Mouse (Mus musculus) CH12.LX (cell line): ENCODE data around the gene Gatm. TPM values are rescaled to one million over a fixed set of nuclear protein-coding genes. Genes with fewer than 3 reads are reported as not detected.

ENCODE experiments used
- DNase-seq: peaks from one replicate; pipeline ENCODE4 v3.0.0-alpha.2; 2013; ENCODE audit errors: extremely low read depth
- H3K27ac ChIP-seq: 2 replicates; pipeline ENCODE4 v1.5.1; 2012; ENCODE audit warnings: low read depth, mild to moderate bottlenecking, control low read depth, moderate library complexity; ENCODE audit not compliant: insufficient read depth
- H3K27me3 ChIP-seq: replicated peaks from 2 replicates; pipeline ENCODE3; 2012; ENCODE audit warnings: inconsistent platforms
- H3K36me3 ChIP-seq, 2 experiments: replicated peaks in 1 of 2; 2 replicates each; pipeline versions ENCODE3 to v1.6.1; 2012; ENCODE audit warnings: inconsistent platforms in 1 of 2, low read length in 1 of 2, mild to moderate bottlenecking in 1 of 2, mixed read lengths in 1 of 2, moderate library complexity in 1 of 2; ENCODE audit not compliant: control insufficient read depth in 1 of 2, insufficient read depth in 1 of 2
- H3K4me1 ChIP-seq, 2 experiments: 2 replicates each; pipeline ENCODE4 v1.6.1; 2012; ENCODE audit warnings: inconsistent platforms in 1 of 2, moderate library complexity in 1 of 2; ENCODE audit not compliant: insufficient read depth in 2 of 2, control insufficient read depth in 1 of 2
- H3K4me2 ChIP-seq: 2 replicates; pipeline ENCODE4 v1.6.1; 2012; ENCODE audit warnings: low read depth, mild to moderate bottlenecking, control low read depth; ENCODE audit not compliant: poor library complexity, insufficient read depth, severe bottlenecking
- H3K4me3 ChIP-seq, 3 experiments: fragments of 150-350 bp in 1 of 3; sonication (generic) in 1 of 3; replicated peaks in 1 of 3; 2 replicates each; pipeline versions ENCODE3 to v1.5.1; 2011 to 2012; ENCODE audit warnings: low read depth in 2 of 3, low read length in 2 of 3, mild to moderate bottlenecking in 2 of 3, moderate library complexity in 2 of 3, control low read depth in 1 of 3, improper control_type of control experiment in 1 of 3, inconsistent platforms in 1 of 3, mixed read lengths in 1 of 3; ENCODE audit not compliant: poor library complexity in 1 of 3
- H3K79me2 ChIP-seq: replicated peaks from 2 replicates; pipeline ENCODE4 v1.6.1; 2012; ENCODE audit warnings: mild to moderate bottlenecking, moderate library complexity; ENCODE audit not compliant: control insufficient read depth, poor library complexity, insufficient read depth, severe bottlenecking; ENCODE audit errors: extremely low read depth
- H3K9ac ChIP-seq: 2 replicates; pipeline ENCODE4 v1.6.1; 2012; ENCODE audit warnings: low read depth, mild to moderate bottlenecking, control low read depth, moderate library complexity; ENCODE audit not compliant: insufficient read depth
- H3K9me3 ChIP-seq: replicated peaks from 2 replicates; pipeline ENCODE3; 2012; ENCODE audit warnings: low read length, inconsistent platforms, mixed read lengths
- E2F4 ChIP-seq: IDR thresholded peaks from 2 replicates; pipeline ENCODE4 v1.6.1; 2011; ENCODE audit warnings: low read depth, low read length, improper control_type of control experiment; ENCODE audit not compliant: insufficient replicate concordance
- ELF1 ChIP-seq: IDR thresholded peaks from 2 replicates; pipeline ENCODE4 v1.6.1; 2014; ENCODE audit warnings: low read depth, mild to moderate bottlenecking, inconsistent platforms, low read length, improper control_type of control experiment
- EP300 ChIP-seq: IDR thresholded peaks from 2 replicates; pipeline ENCODE4 v1.6.1; 2011; ENCODE audit warnings: low read length, improper control_type of control experiment
- GABPA ChIP-seq: IDR thresholded peaks from 2 replicates; pipeline ENCODE4 v1.6.1; 2012; ENCODE audit warnings: low read depth, low read length, improper control_type of control experiment, inconsistent platforms; ENCODE audit not compliant: insufficient replicate concordance
- IRF4 ChIP-seq: IDR thresholded peaks from 2 replicates; pipeline ENCODE4 v1.6.1; 2014; ENCODE audit warnings: low read depth, mild to moderate bottlenecking, inconsistent platforms, low read length, improper control_type of control experiment
- JUN ChIP-seq: IDR thresholded peaks from 2 replicates; pipeline ENCODE4 v1.6.1; 2011; ENCODE audit warnings: low read depth, mild to moderate bottlenecking, low read length, improper control_type of control experiment, moderate library complexity; ENCODE audit not compliant: insufficient read depth
- JUND ChIP-seq: conservative IDR thresholded peaks from 2 replicates; pipeline ENCODE4 v1.6.1; 2011; ENCODE audit warnings: low read depth, low read length, improper control_type of control experiment
- MAFK ChIP-seq: IDR thresholded peaks from 2 replicates; pipeline ENCODE4 v1.6.1; 2011; ENCODE audit warnings: low read length, improper control_type of control experiment; ENCODE audit not compliant: insufficient replicate concordance
- MAX ChIP-seq: IDR thresholded peaks from 2 replicates; pipeline ENCODE4 v1.6.1; 2011; ENCODE audit warnings: low read length, improper control_type of control experiment
- MAZ ChIP-seq: IDR thresholded peaks from 2 replicates; pipeline ENCODE4 v1.6.1; 2012; ENCODE audit warnings: low read depth, mild to moderate bottlenecking, inconsistent platforms, low read length, improper control_type of control experiment, moderate library complexity
- MEF2A ChIP-seq: IDR thresholded peaks from 2 replicates; pipeline ENCODE4 v1.6.1; 2014; ENCODE audit warnings: low read depth, mild to moderate bottlenecking, inconsistent platforms, low read length, improper control_type of control experiment, borderline replicate concordance
- NELFE ChIP-seq: IDR thresholded peaks from 2 replicates; pipeline ENCODE4 v1.6.1; 2011; ENCODE audit warnings: low read depth, low read length, improper control_type of control experiment
- POLR2A ChIP-seq: IDR thresholded peaks from 2 replicates; pipeline ENCODE4 v1.6.1; 2011; ENCODE audit warnings: low read depth, mild to moderate bottlenecking, improper control_type of control experiment, low read length
- POLR2AphosphoS2 ChIP-seq: IDR thresholded peaks from 2 replicates; pipeline ENCODE4 v1.6.1; 2011; ENCODE audit warnings: low read depth, low read length, improper control_type of control experiment
- RAD21 ChIP-seq: IDR thresholded peaks from 2 replicates; pipeline ENCODE4 v1.6.1; 2011; ENCODE audit warnings: low read depth, mild to moderate bottlenecking, low read length, improper control_type of control experiment, moderate library complexity
- RCOR1 ChIP-seq: conservative IDR thresholded peaks from 2 replicates; pipeline ENCODE4 v1.6.1; 2012; ENCODE audit warnings: low read depth, mild to moderate bottlenecking, inconsistent platforms, low read length, improper control_type of control experiment
- SIN3A ChIP-seq: IDR thresholded peaks from 2 replicates; pipeline ENCODE4 v1.6.1; 2012; ENCODE audit warnings: low read length, improper control_type of control experiment, inconsistent platforms
- TBP ChIP-seq: conservative IDR thresholded peaks from 2 replicates; pipeline ENCODE4 v1.6.1; 2011; ENCODE audit warnings: low read depth, low read length, improper control_type of control experiment
- UBTF ChIP-seq: IDR thresholded peaks from 2 replicates; pipeline ENCODE4 v1.6.1; 2012; ENCODE audit warnings: low read depth, mild to moderate bottlenecking, inconsistent platforms, low read length, improper control_type of control experiment, moderate library complexity
- USF1 ChIP-seq: IDR thresholded peaks from 2 replicates; pipeline ENCODE4 v1.6.1; 2014; ENCODE audit warnings: low read depth, mild to moderate bottlenecking, inconsistent platforms, low read length, improper control_type of control experiment
- ZC3H11A ChIP-seq: IDR thresholded peaks from 2 replicates; pipeline ENCODE4 v1.6.1; 2012; ENCODE audit warnings: low read depth, mild to moderate bottlenecking, inconsistent platforms, low read length, improper control_type of control experiment
- ZKSCAN1 ChIP-seq: IDR thresholded peaks from 2 replicates; pipeline ENCODE4 v1.6.1; 2012; ENCODE audit warnings: low read depth, inconsistent platforms, low read length, improper control_type of control experiment, borderline replicate concordance
- ZMIZ1 ChIP-seq: IDR thresholded peaks from 2 replicates; pipeline ENCODE4 v1.6.1; 2012; ENCODE audit warnings: low read depth, mild to moderate bottlenecking, inconsistent platforms, low read length, improper control_type of control experiment
- dilution Hi-C: fragments of 300-500 bp; cut with MboI; formaldehyde crosslinking; loops from 2 replicates; pipeline ENCODE4 v1.14.3; 2020; ENCODE audit warnings: low sequenced_read_pairs; ENCODE audit not compliant: extremely low pct_unique_long_range_greater_than_20kb, extremely low pct_ligation_motif_present
- in situ Hi-C: fragments of 300-500 bp; cut with MboI; formaldehyde crosslinking; loops from 3 replicates; pipeline ENCODE4 v1.14.3; 2019; ENCODE audit warnings: low sequenced_read_pairs, low pct_ligation_motif_present, low pct_unique_long_range_greater_than_20kb, mixed read lengths
- polyA plus RNA-seq: library from polyadenylated mRNA; unstranded; fragments of >175 nt; gene quantifications from 2 replicates; pipeline ENCODE4 v1.2.1, GENCODE M21; 2012; ENCODE audit warnings: low read depth; ENCODE audit not compliant: insufficient read length
- total RNA-seq, 2 experiments: library from RNA; depleted of rRNA; stranded (reverse); fragments of 300-350 nt in 1 of 2; fragments of >200 nt in 1 of 2; gene quantifications; 2 replicates each; pipeline ENCODE4 v1.2.3; 2012 to 2014

Gatm gene
- total and polyA plus RNA-seq, 3 experiments, result 13.0 to 46.0 (median 23.3) TPM

GRCm38 (mm10) chr2:122659825-122660224 lies 48.7 kb upstream of the Gatm start:
- Histone ChIP-seq H3K36me3 (no peaks in the 10 kb centered on the region), H3K27ac (no peak overlapping the region)
- TF ChIP-seq RCOR1, result no peak
- no peak for TF ChIP-seq GABPA
- no peak for TF ChIP-seq ZKSCAN1
- TF ChIP-seq MAZ, result no peak
- TF ChIP-seq USF1, result no peak
- TF ChIP-seq ZMIZ1, result no peak
- no peak for TF ChIP-seq SIN3A
- no peak for TF ChIP-seq E2F4
- no peak for TF ChIP-seq IRF4
- no peak for TF ChIP-seq EP300
- TF ChIP-seq MAFK, result no peak
- TF ChIP-seq, all 38 proteins: peak for 0
- in situ Hi-C loops (no loop called here), dilution Hi-C loops (no loop called here)
- Histone ChIP-seq H3K4me2 (no peak overlapping the region), H3K79me2 (no peaks in the 10 kb centered on the region), H3K27me3 (no peaks in the 10 kb centered on the region), H3K4me3 (no peak overlapping the region), H3K9me3 (no peaks in the 10 kb centered on the region), H3K9ac (no peak overlapping the region), H3K4me1 (peaks cover 9 to 36% of the 10 kb centered on the region in 2 experiments)
- DNase-seq, result no peak

DNA sequence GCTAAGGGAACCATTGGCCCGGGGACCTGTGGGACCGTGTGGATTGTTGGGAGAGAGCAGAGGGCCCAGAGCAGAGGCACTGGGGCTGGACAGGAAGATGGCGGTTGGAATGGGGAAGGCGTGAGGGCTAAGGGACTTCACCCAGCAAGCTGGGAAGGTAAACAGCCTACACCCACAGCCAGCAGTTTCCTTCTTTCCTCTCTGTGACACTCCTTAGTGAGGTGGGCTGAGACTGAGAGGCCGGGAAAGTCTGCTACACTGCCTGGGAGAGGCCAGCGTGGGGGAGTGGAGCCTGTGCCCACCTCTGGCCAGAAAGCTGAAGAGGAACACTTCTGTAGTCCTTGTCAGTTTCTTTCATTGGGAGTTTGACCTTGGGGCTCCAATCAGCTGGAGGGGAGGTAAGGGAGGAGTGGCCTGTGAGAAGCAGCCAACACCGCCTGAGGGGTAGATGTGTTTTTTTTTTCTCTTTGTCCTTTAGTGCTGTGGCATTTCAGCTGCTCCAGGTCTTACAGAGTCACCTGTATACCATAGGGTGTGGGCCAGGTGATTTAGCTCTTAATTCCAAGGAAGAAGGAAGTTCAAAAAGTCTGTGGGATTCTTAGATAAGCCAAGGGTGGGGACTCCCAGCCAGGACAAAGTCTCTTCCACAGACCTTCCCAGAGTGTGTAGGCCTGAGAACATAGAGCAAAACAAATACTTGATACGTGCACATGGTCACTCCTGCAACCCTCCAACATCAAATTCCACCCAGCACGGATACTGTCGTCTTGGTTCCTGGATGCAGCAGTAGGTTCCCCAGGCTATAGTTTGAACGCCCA lies 46.8 kb upstream of the Gatm start:
- Histone ChIP-seq H3K9me3 (no peaks in the 10 kb centered on the region), H3K79me2 (no peaks in the 10 kb centered on the region), H3K27ac (no peak overlapping the region), H3K36me3 (no peaks in the 10 kb centered on the region), H3K27me3 (no peaks in the 10 kb centered on the region), H3K4me1 (peaks cover 13 to 30% of the 10 kb centered on the region in 2 experiments), H3K4me3 (no peak overlapping the region), H3K9ac (no peak overlapping the region), H3K4me2 (no peak overlapping the region)
- dilution Hi-C loops, result no loop called here
- no peak for DNase-seq
- TF ChIP-seq EP300, result no peak
- TF ChIP-seq MAX, result no peak
- in situ Hi-C loops, result no loop called here

DNA sequence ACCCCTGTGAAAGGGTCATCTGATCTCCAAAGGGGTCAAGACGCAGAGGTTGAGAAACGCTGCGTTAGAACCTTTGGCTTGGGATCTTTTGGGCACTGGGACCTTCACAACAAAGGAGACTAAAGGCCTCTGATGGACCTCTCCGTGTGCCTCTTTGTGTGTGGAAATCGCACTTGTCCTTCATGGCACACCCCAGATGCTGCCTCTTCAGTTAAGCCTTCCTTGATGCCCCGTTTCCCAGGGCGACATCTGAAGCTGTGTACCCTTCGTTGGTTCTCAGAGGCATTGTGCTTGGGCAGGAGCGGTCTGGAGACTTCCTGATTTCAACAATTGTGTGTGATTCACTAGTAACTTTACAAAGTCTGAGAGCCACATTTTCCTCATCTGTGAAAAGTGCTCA lies 45.7 kb upstream of the Gatm start:
- in situ Hi-C loops, result no loop called here
- Histone ChIP-seq H3K4me3 (no peak overlapping the region), H3K27ac (no peak overlapping the region), H3K9me3 (no peaks in the 10 kb centered on the region), H3K4me1 (peaks cover 17 to 42% of the 10 kb centered on the region in 2 experiments), H3K36me3 (no peaks in the 10 kb centered on the region), H3K9ac (no peak overlapping the region), H3K79me2 (no peaks in the 10 kb centered on the region), H3K27me3 (no peaks in the 10 kb centered on the region), H3K4me2 (no peak overlapping the region)
- dilution Hi-C loops, result no loop called here
- DNase-seq, result no peak
- no peak for TF ChIP-seq MEF2A
- no peak for TF ChIP-seq POLR2AphosphoS2
- no peak for TF ChIP-seq TBP
- TF ChIP-seq USF1, result no peak
- TF ChIP-seq MAX, result no peak
- no peak for TF ChIP-seq POLR2A
- TF ChIP-seq SIN3A, result no peak
- TF ChIP-seq JUND, result no peak
- TF ChIP-seq ZC3H11A, result no peak
- TF ChIP-seq NELFE, result no peak
- no peak for TF ChIP-seq JUN
- no peak for TF ChIP-seq UBTF
- no peak for TF ChIP-seq ZMIZ1
- no peak for TF ChIP-seq ELF1
- no peak for TF ChIP-seq RAD21
